Mouse (Mus musculus) liver, embryonic 14.5 days (tissue): ENCODE results near the gene Stard3.

Source experiments
- CTCF ChIP-seq: IDR thresholded peaks from 2 replicates; pipeline ENCODE4 v1.5.1; 2016; ENCODE audit warnings: antibody characterized with exemption, low read depth, control low read depth
- EP300 ChIP-seq: IDR thresholded peaks from 2 replicates; pipeline ENCODE4 v1.6.1; 2016; ENCODE audit warnings: antibody characterized with exemption, low read depth

DNA sequence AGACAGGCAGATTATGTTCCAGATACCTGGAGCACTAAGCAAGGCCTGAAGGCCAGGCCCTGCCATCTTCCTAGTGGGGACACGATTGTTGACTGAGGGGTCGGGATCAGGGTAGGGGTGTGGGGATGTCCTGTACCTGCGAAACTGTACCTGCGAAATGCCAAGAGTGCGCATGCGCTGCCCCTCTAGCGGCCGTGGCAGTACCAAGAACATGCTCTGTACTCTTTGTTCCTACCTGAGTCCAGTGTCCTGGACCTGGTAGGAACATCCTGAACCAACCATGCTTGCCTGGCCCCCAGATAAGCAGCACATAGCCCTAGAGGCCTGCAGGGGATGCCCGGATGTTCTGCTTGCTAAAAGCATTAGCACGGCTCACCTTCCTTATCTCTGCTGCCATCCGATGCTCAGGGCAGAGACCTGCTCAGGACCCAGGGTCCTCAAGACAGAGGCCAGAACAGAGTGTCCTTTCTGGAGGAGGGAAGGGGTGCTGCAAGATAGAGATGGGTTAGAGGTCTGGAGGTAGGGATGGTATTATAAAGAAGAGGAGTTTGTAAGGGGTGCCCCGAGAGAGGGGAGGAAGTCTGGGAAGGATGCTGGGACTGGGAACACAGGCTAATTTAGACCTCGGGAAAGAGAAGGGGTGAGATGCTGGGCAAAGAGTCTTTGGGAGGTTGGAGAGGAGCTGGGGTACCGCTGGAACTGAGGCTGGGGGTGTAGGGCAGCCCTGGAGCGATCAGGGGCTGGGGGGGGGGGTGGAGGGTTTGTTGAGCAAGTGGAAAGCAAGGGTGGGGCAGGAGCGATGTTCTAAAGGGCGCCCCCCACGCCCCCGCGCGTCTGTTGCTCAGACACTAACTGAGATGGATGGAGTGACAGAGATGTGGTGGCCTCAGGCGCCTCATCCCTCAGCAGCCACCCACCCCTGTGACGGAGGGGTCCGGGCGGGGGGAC is 27.7 kb downstream of the Stard3 start, which contains the start of gene Pnmt:
- TF ChIP-seq CTCF, result no peak
- no peak for TF ChIP-seq EP300
